Mouse (Mus musculus) frontal cortex, adult (tissue): ENCODE measurements around the gene Tmem200a.

ENCODE experiments used
- ATAC-seq: cut with Nextera tagmentation; 2 replicates; pipeline ENCODE4 v1.9.2; 2017; ENCODE audit warnings: mild to moderate bottlenecking, moderate library complexity, mixed read lengths; ENCODE audit not compliant: low TSS enrichment

The Tmem200a gene

GRCm38 (mm10) chr10:25887225-25887624, 191.6 kb downstream of the Tmem200a start:
- no peak for ATAC-seq

- ATAC-seq, result no peak
Observed at GRCm38 (mm10) chr10:25884512-25884911, 194.3 kb downstream of the Tmem200a start.

- no peak for ATAC-seq
Observed at GRCm38 (mm10) chr10:25877731-25878130, 201.1 kb downstream of the Tmem200a start.

GRCm38 (mm10) chr10:25876809-25877208, 202.0 kb downstream of the Tmem200a start:
- ATAC-seq, result peak; percentile 81

- ATAC-seq, result no peak
Observed at GRCm38 (mm10) chr10:25868739-25869138, 210.1 kb downstream of the Tmem200a start.
